Comparison of ENCODE assay signal across 14 mouse cellular contexts in genomic region chr17:44259245-44259644, GRCm38 (mm10).
A peak's percentile ranks its signal among the peaks of the same experiment; 100 is the strongest.
DNase-seq lines count a peak whose midpoint lies in the region; ATAC-seq and TF ChIP-seq lines count a peak whose summit lies in the region.
"Had no signal": no experiment of that assay in that cellular context is flagged by ENCODE, and none has a peak within 500 bp of the region (broad histone marks: within the 10 kb centered on the region; RNA-seq: fewer than 3 reads in every experiment).

No protein-coding gene starts in this region.

- no peaks in the 10 kb centered on the region for H3K36me3 ChIP-seq in forebrain, postnatal 0 days (ENCODE audit: insufficient read depth)
- H3K36me3 ChIP-seq in forebrain, embryonic 11.5 days (ENCODE audit: control insufficient read depth, insufficient read depth, low read length) = no peaks in the 10 kb centered on the region
- H3K36me3 ChIP-seq: embryonic facial prominence, embryonic 12.5 days; midbrain, embryonic 12.5 days had no signal

- H3K4me2 ChIP-seq in forebrain, postnatal 0 days (ENCODE audit: low read depth) = no peak overlapping the region
- H3K4me2 ChIP-seq in forebrain, embryonic 11.5 days (ENCODE audit: low read depth, low read length, severe bottlenecking) = no peak overlapping the region
- H3K4me2 ChIP-seq: embryonic facial prominence, embryonic 12.5 days; midbrain, embryonic 12.5 days had no signal

- no peak for TF ChIP-seq POLR2A in lung, adult 2 months (IDR thresholded peaks at IDR 0.05; ENCODE audit: borderline replicate concordance, extremely low read depth, low read depth, low read length)

- no peaks in the 10 kb centered on the region for H3K27me3 ChIP-seq in forebrain, postnatal 0 days (ENCODE audit: insufficient read depth, low read length)
- H3K27me3 ChIP-seq in forebrain, embryonic 11.5 days (ENCODE audit: control insufficient read depth, insufficient read depth, low read length) = no peaks in the 10 kb centered on the region; the same call in 1 of the 2 replicates
- no peaks in the 10 kb centered on the region for H3K27me3 ChIP-seq in Patski

- no peak overlapping the region for H3K27ac ChIP-seq in forebrain, postnatal 0 days (ENCODE audit: low read depth, low read length)
- no peak overlapping the region for H3K27ac ChIP-seq in forebrain, embryonic 11.5 days (ENCODE audit: low read depth, low read length)
- no peak overlapping the region for H3K27ac ChIP-seq in left cerebral cortex, adult 2 months
- H3K27ac ChIP-seq: embryonic facial prominence, embryonic 12.5 days; midbrain, embryonic 12.5 days had no signal

- POLR2A ChIA-PET in Patski (lab: Charles Lee) = no interaction called here

- in situ Hi-C loops in Patski (cut with MboI; ENCODE audit: low pct_unique_long_range_greater_than_20kb) = loop anchor here (5.0 kb wide), 2 partner anchors 107 to 182 kb away; partner anchors contain the start of gene Enpp5

- H3K9me3 ChIP-seq in forebrain, postnatal 0 days (ENCODE audit: low read length) = no peaks in the 10 kb centered on the region
- H3K9me3 ChIP-seq in forebrain, embryonic 11.5 days (ENCODE audit: control insufficient read depth, low read length) = no peaks in the 10 kb centered on the region
- H3K9me3 ChIP-seq: embryonic facial prominence, embryonic 12.5 days; midbrain, embryonic 12.5 days had no signal

- WGBS in forebrain, postnatal 0 days = 34% methylated on average over 6 of the region's 6 CpGs
- 33% methylated on average over 6 of the region's 6 CpGs for WGBS in forebrain, embryonic 11.5 days
- 47% methylated on average over 6 of the region's 6 CpGs for WGBS in lung, adult 2 months

- CTCF ChIA-PET in Patski (lab: Charles Lee) = interaction anchor here (1.0 kb wide), 1 partner anchor 98 kb away, joined by 3 read pairs; no protein-coding TSS in a partner anchor

- intact Hi-C loops in left cerebral cortex, adult 2 months (cut with DNase I) = loop anchor here (5.0 to 10.0 kb wide), 2 partner anchors 182 to 374 kb away; partner anchors contain the start of gene Enpp5
- intact Hi-C loops in left cerebral cortex, postnatal 10 days (cut with DNase I) = loop anchor here (5.0 to 10.0 kb wide), 2 partner anchors 107 to 374 kb away; no protein-coding TSS in a partner anchor

- DNase-seq in forebrain, postnatal 0 days = no peak
- no peak for DNase-seq in forebrain, embryonic 11.5 days (ENCODE audit: low spot score)
- DNase-seq in left cerebral cortex, adult 2 months (ENCODE audit: extremely low spot score in 1 of 2, low spot score in 2 of 2) = no peak
- DNase-seq in left cerebral cortex, postnatal 10 days (ENCODE audit: extremely low spot score in 1 of 2, low spot score in 2 of 2) = no peak
- DNase-seq in 416B (ENCODE audit: low read depth) (peak; percentile 24), Patski (ENCODE audit: low read depth, low spot score) (no peak)
- DNase-seq in cerebellum, adult 8-10 months = no peak
- no peak for DNase-seq in lung, adult 2 months
- DNase-seq: heart, adult 11 months; heart, postnatal 10 days; lung, postnatal 10 days had no signal

- no peak overlapping the region for H3K4me3 ChIP-seq in forebrain, postnatal 0 days (ENCODE audit: low read depth, low read length)
- no peak overlapping the region for H3K4me3 ChIP-seq in forebrain, embryonic 11.5 days (ENCODE audit: low read depth, low read length)
- no peak overlapping the region for H3K4me3 ChIP-seq in left cerebral cortex, adult 2 months
- H3K4me3 ChIP-seq in lung, adult 2 months (replicated peaks; ENCODE audit: extremely low read depth, low read depth, low read length) = no peak overlapping the region
- H3K4me3 ChIP-seq: embryonic facial prominence, embryonic 12.5 days; midbrain, embryonic 12.5 days had no signal

- no peak overlapping the region for H3K9ac ChIP-seq in forebrain, postnatal 0 days
- no peak overlapping the region for H3K9ac ChIP-seq in forebrain, embryonic 11.5 days (ENCODE audit: low read length)
- H3K9ac ChIP-seq: embryonic facial prominence, embryonic 12.5 days; midbrain, embryonic 12.5 days had no signal

- H3K4me1 ChIP-seq in forebrain, postnatal 0 days (ENCODE audit: insufficient read depth) = 0 out of 2 replicates have a peak, but pooled peaks cover 5% of the 10 kb centered on the region
- no peaks in the 10 kb centered on the region for H3K4me1 ChIP-seq in forebrain, embryonic 11.5 days (replicated peaks; ENCODE audit: control insufficient read depth, insufficient read depth, low read length)
- peaks cover 14% of the 10 kb centered on the region for H3K4me1 ChIP-seq in lung, adult 2 months (ENCODE audit: control insufficient read depth, insufficient read depth, low read length)
- H3K4me1 ChIP-seq: midbrain, embryonic 12.5 days had no signal

- no peak for ATAC-seq in forebrain, postnatal 0 days
- ATAC-seq in forebrain, embryonic 11.5 days (replicated peaks; ENCODE audit: low FRiP score) = no peak
- no peak for ATAC-seq in Patski
- ATAC-seq: inflammation-experienced regulatory T-cells, adult 6 months had no signal

- peak; percentile 41; the same call in 1 of the 2 replicates for TF ChIP-seq CTCF in forebrain, postnatal 0 days (IDR thresholded peaks at IDR 0.05; ENCODE audit: low read depth)
- peak; percentile 17 for TF ChIP-seq CTCF in left cerebral cortex, adult 2 months (IDR thresholded peaks at IDR 0.05)
- peak; percentile 50 for TF ChIP-seq CTCF in Patski (IDR thresholded peaks at IDR 0.05)
- TF ChIP-seq CTCF in lung, adult 2 months (IDR thresholded peaks at IDR 0.05; ENCODE audit: insufficient read depth, low read length) = no peak
